In genomic region chr10:94035658-94036374, GRCm38 (mm10) we compare ENCODE assay signal across 8 mouse cellular contexts. TPM values are rescaled to one million over a fixed set of nuclear protein-coding genes. Genes with fewer than 3 reads are reported as not detected.
DNase-seq lines count a peak whose midpoint lies in the region; ATAC-seq lines count a peak whose summit lies in the region.

TSS of gene Vezt (minus strand) at chr10:94035817.
TSS of gene Fgd6 (plus strand) at chr10:94036001.

- peak within 1 kb of the TSS; percentile 84 for H3K4me2 ChIP-seq in lung, embryonic 16.5 days (ENCODE audit: low read depth, low read length)

- ATAC-seq in hematopoietic stem cell, adult 5-6 weeks (replicated peaks in 1 of 2; ENCODE audit: insufficient read depth in 1 of 2, low FRiP score in 2 of 2, low TSS enrichment in 1 of 2, low read depth in 1 of 2, poor library complexity in 2 of 2, severe bottlenecking in 2 of 2): peak; percentile 95
- peak; percentile 99 for ATAC-seq in lung, embryonic 16.5 days (ENCODE audit: low read depth)

- H3K9ac ChIP-seq in lung, embryonic 16.5 days (ENCODE audit: low read length): peak within 1 kb of the TSS; percentile 96

- no peaks in the 10 kb centered on the region for H3K27me3 ChIP-seq in lung, embryonic 16.5 days (ENCODE audit: control insufficient read depth, insufficient read depth, low read depth, low read length)

- DNase-seq in MEL-GATA-1-ER (ENCODE audit: extremely low read depth, low read depth): peak; percentile 98
- peak; percentile 99 for DNase-seq in cerebellum, adult 8-10 months
- peak; percentile 99 for DNase-seq in forelimb bud, embryonic 11.5 days (ENCODE audit: low read depth, low spot score)
- DNase-seq in layer of hippocampus, adult 9-10 months (ENCODE audit: low spot score): peak; percentile 96
- DNase-seq in ovary, postnatal 10 days (ENCODE audit: low spot score): peak; percentile 95
- DNase-seq in thymus, postnatal 10 days (ENCODE audit: low spot score in 2 of 2): peak; percentile 99 to 100

- WGBS in lung, embryonic 16.5 days: under 1% methylated on average over 67 of the region's 77 CpGs

- H3K27ac ChIP-seq in lung, embryonic 16.5 days (ENCODE audit: low read length): peak within 1 kb of the TSS; percentile 68

- no peaks in the 10 kb centered on the region for H3K36me3 ChIP-seq in lung, embryonic 16.5 days (ENCODE audit: control insufficient read depth, insufficient read depth, low read length)

- no peaks in the 10 kb centered on the region for H3K9me3 ChIP-seq in lung, embryonic 16.5 days (ENCODE audit: control insufficient read depth, low read length)

- peaks cover 16% of the 10 kb centered on the region for H3K4me1 ChIP-seq in lung, embryonic 16.5 days (replicated peaks; ENCODE audit: control insufficient read depth, insufficient read depth, low read length)

- H3K4me3 ChIP-seq in lung, embryonic 16.5 days (ENCODE audit: low read length): peak within 1 kb of the TSS; percentile 95

RNA-seq across cellular contexts. Expression of gene Vezt, which starts in this region (rescaled TPM):
- 7.4 and 17.1 TPM in 2 replicates for total RNA-seq in hematopoietic stem cell, adult 5-6 weeks (2017)
- polyA plus RNA-seq in lung, embryonic 16.5 days (2015; fragmentation: Nextera tagmentation; extraction: Ambion mirVana): 25.9 and 27.3 TPM in 2 replicates

RNA-seq across cellular contexts. Expression of gene Fgd6, which starts in this region (rescaled TPM):
- total RNA-seq in hematopoietic stem cell, adult 5-6 weeks (2017): 0.65 and 0.75 TPM in 2 replicates
- 2.9 and 3.1 TPM in 2 replicates for polyA plus RNA-seq in lung, embryonic 16.5 days (2015; fragmentation: Nextera tagmentation; extraction: Ambion mirVana)

Comparison
In these comparisons a context has a peak if more than half of its experiments do, and no peak if none do; other contexts are left out.
1. Peak in every context shown above with its lines: DNase-seq, ATAC-seq, H3K4me3 ChIP-seq and H3K27ac ChIP-seq.